Mouse (Mus musculus) liver, adult 2 months (tissue): ENCODE measurements at regions not wholly inside any gene's neighbourhood (a gene's known extent, or its start where the extent isn't known, plus 50 kb on each side); places are given as distances from the start of the nearest gene placed in this dataset.
"Not testable (repeated sequence)": the region's sequence is repeated elsewhere in the genome, so short reads cannot be mapped to it uniquely, and the experiment has no call there.

Experiments
- DNase-seq: peaks from one replicate; pipeline ENCODE4 v3.0.0-alpha.2; 2011; ENCODE audit warnings: low read depth, low spot score; ENCODE audit errors: extremely low read depth
- H3K27ac ChIP-seq: fragments of 200-500 bp; replicated peaks from 2 replicates; pipeline ENCODE4 v1.5.1; 2012; ENCODE audit warnings: low read depth, mild to moderate bottlenecking, control low read depth, inconsistent platforms, low read length; ENCODE audit not compliant: insufficient read depth
- H3K27me3 ChIP-seq: fragments of 200-500 bp; 2 replicates; pipeline ENCODE4 v1.6.1; 2012; ENCODE audit warnings: mild to moderate bottlenecking, moderate library complexity, low read length, inconsistent platforms; ENCODE audit not compliant: control insufficient read depth, insufficient read depth
- H3K36me3 ChIP-seq: fragments of 200-500 bp; 2 replicates; pipeline ENCODE4 v1.6.1; 2012; ENCODE audit warnings: low read length, inconsistent platforms; ENCODE audit not compliant: control insufficient read depth, insufficient read depth
- H3K4me1 ChIP-seq: fragments of 200-500 bp; 2 replicates; pipeline ENCODE4 v1.6.1; 2011; ENCODE audit warnings: low read length; ENCODE audit not compliant: control insufficient read depth, insufficient read depth
- H3K4me3 ChIP-seq: fragments of 200-500 bp; 2 replicates; pipeline ENCODE4 v1.5.1; 2011; ENCODE audit warnings: low read depth, mild to moderate bottlenecking, control low read depth, low read length, moderate library complexity; ENCODE audit not compliant: insufficient read depth
- H3K79me2 ChIP-seq: fragments of 200-500 bp; 2 replicates; pipeline ENCODE4 v1.6.1; 2012; ENCODE audit warnings: inconsistent platforms, mild to moderate bottlenecking, low read length, moderate library complexity; ENCODE audit not compliant: control insufficient read depth, insufficient read depth
- H3K9ac ChIP-seq: fragments of 200-500 bp; 2 replicates; pipeline ENCODE4 v1.6.1; 2012; ENCODE audit warnings: low read depth, mild to moderate bottlenecking, control low read depth, inconsistent platforms, low read length
- CTCF ChIP-seq: fragments of 200-500 bp; IDR thresholded peaks from 2 replicates; pipeline ENCODE4 v1.5.1; 2011; ENCODE audit warnings: low read depth, low read length, control low read depth
- POLR2A ChIP-seq: fragments of 200-500 bp; IDR thresholded peaks from 2 replicates; pipeline ENCODE4 v1.6.1; 2011; ENCODE audit warnings: low read length, control low read depth; ENCODE audit not compliant: insufficient read depth; ENCODE audit errors: extremely low read depth
- WGBS: fragments of 180-500 bp; shearing (Covaris S2); methylation state at CpG from one replicate; pipeline ENCODE4 v1.1.7; 2018; 5-methylcytosine and 5-hydroxymethylcytosine counted together

- H3K79me2 ChIP-seq: no peaks in the 10 kb centered on the region
- no peak for DNase-seq
- no peak overlapping the region for H3K4me3 ChIP-seq
- no peak overlapping the region for H3K27ac ChIP-seq
- no peaks in the 10 kb centered on the region for H3K36me3 ChIP-seq
- peaks cover 5% of the 10 kb centered on the region; the same call in 1 of the 2 replicates for H3K4me1 ChIP-seq
- H3K9ac ChIP-seq: no peak overlapping the region
- TF ChIP-seq POLR2A: no peak
- TF ChIP-seq CTCF: no peak
- WGBS: 44% methylated on average over 7 of the region's 7 CpGs
- H3K27me3 ChIP-seq: no peaks in the 10 kb centered on the region
These were observed 149.7 kb upstream of the Map1b start for GRCm38 (mm10) chr13:99666086-99666485.

- not testable (repeated sequence) for DNase-seq, H3K4me3 ChIP-seq, H3K36me3 ChIP-seq, H3K27me3 ChIP-seq, H3K79me2 ChIP-seq, H3K4me1 ChIP-seq, H3K27ac ChIP-seq, H3K9ac ChIP-seq
- 80% methylated on average over 12 of the region's 12 CpGs for WGBS
These were observed 147.1 kb upstream of the Map1b start for GRCm38 (mm10) chr13:99663422-99663821.

- Histone ChIP-seq H3K79me2 (no peaks in the 10 kb centered on the region), H3K27ac (no peak overlapping the region), H3K36me3 (no peaks in the 10 kb centered on the region), H3K4me3 (no peak overlapping the region), H3K27me3 (no peaks in the 10 kb centered on the region), H3K9ac (no peak overlapping the region), H3K4me1 (no peaks in the 10 kb centered on the region)
- TF ChIP-seq CTCF (no peak), POLR2A (no peak)
- DNase-seq: no peak
- WGBS: 49% methylated on average over 6 of the region's 6 CpGs
These were observed 131.4 kb upstream of the Map1b start for GRCm38 (mm10) chr13:99647661-99648204.

- H3K27me3 ChIP-seq: no peaks in the 10 kb centered on the region
- no peaks in the 10 kb centered on the region for H3K79me2 ChIP-seq
- 94% methylated on average over 1 of the region's 1 CpGs for WGBS
- H3K9ac ChIP-seq: no peak overlapping the region
- H3K4me1 ChIP-seq: no peaks in the 10 kb centered on the region
- no peak for TF ChIP-seq CTCF
- no peak for TF ChIP-seq POLR2A
- no peak for DNase-seq
- no peak overlapping the region for H3K27ac ChIP-seq
- no peaks in the 10 kb centered on the region for H3K36me3 ChIP-seq
- H3K4me3 ChIP-seq: no peak overlapping the region
These were observed 128.4 kb upstream of the Map1b start for GRCm38 (mm10) chr13:99644771-99645170.

- Histone ChIP-seq H3K4me1 (no peaks in the 10 kb centered on the region), H3K9ac (no peak overlapping the region), H3K27ac (no peak overlapping the region), H3K4me3 (no peak overlapping the region), H3K27me3 (no peaks in the 10 kb centered on the region), H3K79me2 (no peaks in the 10 kb centered on the region), H3K36me3 (no peaks in the 10 kb centered on the region)
- 42% methylated on average over 5 of the region's 5 CpGs for WGBS
- no peak for DNase-seq
- no peak for TF ChIP-seq POLR2A
- TF ChIP-seq CTCF: no peak
These were observed 126.5 kb upstream of the Map1b start for GRCm38 (mm10) chr13:99642811-99643210.

- Histone ChIP-seq H3K27ac (no peak overlapping the region), H3K9ac (no peak overlapping the region), H3K4me3 (no peak overlapping the region), H3K36me3 (no peaks in the 10 kb centered on the region), H3K27me3 (no peaks in the 10 kb centered on the region), H3K4me1 (no peaks in the 10 kb centered on the region), H3K79me2 (no peaks in the 10 kb centered on the region)
- TF ChIP-seq CTCF (no peak), POLR2A (no peak)
- 64% methylated on average over 5 of the region's 5 CpGs for WGBS
- no peak for DNase-seq
These were observed 126.0 kb upstream of the Map1b start for GRCm38 (mm10) chr13:99642301-99642700.
